Mouse (Mus musculus) thymus, adult 2 months (tissue): ENCODE data around the gene Atp13a3.

Source experiments
- CTCF ChIP-seq: fragments of 200-500 bp; IDR thresholded peaks from 2 replicates; pipeline ENCODE4 v1.5.1; 2012; ENCODE audit warnings: mild to moderate bottlenecking, control low read depth, low read length, moderate library complexity, borderline replicate concordance; ENCODE audit not compliant: control insufficient read depth, poor library complexity, insufficient read depth; ENCODE audit errors: extremely low read depth
- POLR2A ChIP-seq: fragments of 200-500 bp; IDR thresholded peaks from 2 replicates; pipeline ENCODE4 v1.6.1; 2012; ENCODE audit warnings: mild to moderate bottlenecking, low read length, control low read depth, moderate library complexity; ENCODE audit not compliant: control insufficient read depth, poor library complexity, insufficient read depth; ENCODE audit errors: extremely low read depth

- TF ChIP-seq CTCF (no peak), POLR2A (peak; percentile 89)
Measured at GRCm38 (mm10) chr16:30388522-30389209, 17.1 kb downstream of the Atp13a3 start.
